Mouse (Mus musculus): ENCODE results near the gene Olfr292. TPM values are rescaled to one million over a fixed set of nuclear protein-coding genes. Genes with fewer than 3 reads are reported as not detected.

Gene Olfr292
- polyA plus RNA-seq (2017; shearing (Covaris generic)), result not detected

GRCm38 (mm10) chr7:86688030-86688429 lies at the start of gene Olfr292:
TSS of gene Olfr292 (plus strand) at chr7:86688330.

DNA sequence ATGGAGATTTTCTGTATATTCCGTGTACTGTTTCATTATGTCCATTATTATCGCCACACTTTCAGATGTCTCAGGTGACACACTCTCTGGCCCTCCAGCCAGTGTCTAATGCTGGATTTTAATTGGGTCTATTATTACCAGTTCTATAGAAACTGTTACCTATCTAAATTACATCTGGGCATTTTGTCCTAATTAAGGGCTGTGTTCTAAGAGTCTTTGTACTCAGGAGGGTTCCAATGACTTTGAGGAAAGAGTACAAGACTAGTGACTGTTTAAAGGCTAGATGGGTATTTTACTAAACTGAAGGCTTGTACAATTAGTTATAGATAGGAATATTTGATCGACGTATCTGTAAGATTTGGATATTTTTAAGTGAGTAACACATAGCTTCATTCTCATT lies 39.4 kb upstream of the Olfr292 start, which contains the start of gene Olfr293:
Gene Olfr293 (plus strand): TSS at position 301 of the 400 bp plus-strand sequence.

Other genes starting within 250 kb of the Olfr292 start
- gene Olfr299, start 228.4 kb upstream of the Olfr292 start, polyA plus RNA-seq (2017; shearing (Covaris generic)), result not detected
- gene Olfr298, start 195.8 kb upstream of the Olfr292 start, polyA plus RNA-seq (2017; shearing (Covaris generic)), result not detected
- gene Olfr297, start 168.4 kb upstream of the Olfr292 start, polyA plus RNA-seq (2017; shearing (Covaris generic)), result not detected
- gene Olfr295, start 104.5 kb upstream of the Olfr292 start, polyA plus RNA-seq (2017; shearing (Covaris generic)), result not detected
- not detected for gene Olfr294, start 71.7 kb upstream of the Olfr292 start, polyA plus RNA-seq (2017; shearing (Covaris generic))
- not detected for gene Olfr293, start 39.3 kb upstream of the Olfr292 start, polyA plus RNA-seq (2017; shearing (Covaris generic))
- not detected for gene Folh1, start 87.6 kb downstream of the Olfr292 start, polyA plus RNA-seq (2017; shearing (Covaris generic))
- gene Vmn2r77, start 106.7 kb downstream of the Olfr292 start, polyA plus RNA-seq (2017; shearing (Covaris generic)), result 0.09 TPM
- gene Vmn2r78, start 226.8 kb downstream of the Olfr292 start, polyA plus RNA-seq (2017; shearing (Covaris generic)), result 0.05 TPM